Mouse (Mus musculus) CH12.LX (cell line): ENCODE data around the gene Babam2.

Experiments
- E2F4 ChIP-seq: IDR thresholded peaks from 2 replicates; pipeline ENCODE4 v1.6.1; 2011; ENCODE audit warnings: low read depth, low read length, improper control_type of control experiment; ENCODE audit not compliant: insufficient replicate concordance
- TBP ChIP-seq: conservative IDR thresholded peaks from 2 replicates; pipeline ENCODE4 v1.6.1; 2011; ENCODE audit warnings: low read depth, low read length, improper control_type of control experiment

DNA sequence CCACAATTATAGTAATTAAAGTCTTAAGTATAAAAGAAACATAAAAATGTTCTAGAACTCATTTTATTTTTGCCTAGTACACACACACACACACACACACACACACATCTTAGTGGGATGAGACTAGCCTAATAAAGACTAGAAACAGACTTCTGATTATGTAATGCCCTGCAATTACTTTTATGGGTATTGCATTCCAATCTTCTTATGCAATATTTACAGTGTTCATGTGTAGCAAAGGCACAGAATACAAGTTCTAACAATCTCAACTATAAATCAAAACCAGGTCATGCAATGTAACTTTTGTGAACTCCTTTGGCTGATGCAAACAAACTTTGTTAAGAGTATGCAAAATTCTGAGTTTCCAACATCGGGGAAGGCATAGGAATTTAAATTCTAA is 155.3 kb downstream of the Babam2 start:
- TF ChIP-seq TBP (no peak), E2F4 (no peak)
